ENCODE assay signal across 8 mouse cellular contexts in the genomic region with DNA sequence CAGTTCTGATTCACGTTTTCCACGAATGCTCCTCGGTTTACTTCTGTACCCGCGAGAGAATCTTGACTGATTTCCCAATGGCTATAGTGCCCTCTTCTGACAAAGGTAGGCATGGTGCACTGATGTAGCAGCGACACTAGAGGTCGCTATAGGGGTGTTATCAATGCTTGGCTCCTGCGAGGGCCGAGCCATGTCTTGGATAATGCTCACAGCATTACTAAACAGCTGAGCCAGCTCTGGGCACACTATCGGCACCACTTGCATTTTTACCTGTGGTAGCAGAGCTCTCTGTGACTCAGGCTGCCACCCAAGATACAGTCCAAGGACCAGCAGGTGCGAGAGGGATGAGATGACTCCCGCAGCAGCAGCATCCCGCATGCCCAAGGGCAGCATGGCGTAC. TPM values are rescaled to one million over a fixed set of nuclear protein-coding genes. Genes with fewer than 3 reads are reported as not detected.
DNase-seq lines count a peak whose midpoint lies in the region; ATAC-seq and TF ChIP-seq lines count a peak whose summit lies in the region.

No protein-coding gene starts in this region.

- peak; percentile 69; the same call in 1 of the 2 replicates for ATAC-seq in midbrain, embryonic 11.5 days (ENCODE audit: low FRiP score)

- no peaks in the 10 kb centered on the region; the same call in 1 of the 2 replicates for H3K4me1 ChIP-seq in midbrain, embryonic 11.5 days (ENCODE audit: control insufficient read depth, insufficient read depth, low read length)

- 16% methylated on average over 14 of the region's 14 CpGs for whole genome bisulfite sequencing in midbrain, embryonic 11.5 days

- no peaks in the 10 kb centered on the region for H3K9me3 ChIP-seq in midbrain, embryonic 11.5 days (ENCODE audit: control insufficient read depth, low read length)

- peak overlapping the region; percentile 87 for H3K27ac ChIP-seq in gastrocnemius, adult 2 months
- no peak overlapping the region for H3K27ac ChIP-seq in midbrain, embryonic 11.5 days (ENCODE audit: low read depth, low read length)

- H3K9ac ChIP-seq in midbrain, embryonic 11.5 days (ENCODE audit: low read length), result no peak overlapping the region

- intact Hi-C loops in gastrocnemius, adult 2 months (cut with DNase I), result loop anchor here (2.0 kb wide), 1 partner anchor 83 kb away; no protein-coding TSS in a partner anchor
- intact Hi-C loops in left cerebral cortex, postnatal 4 days (cut with DNase I), result no loop called here

- peak overlapping the region; percentile 30; the same call in 1 of the 2 replicates for H3K4me2 ChIP-seq in midbrain, embryonic 11.5 days

- DNase-seq in ovary, postnatal 36 days (ENCODE audit: low spot score), result peak; percentile 36
- no peak for DNase-seq in ovary, adult 18-20 months (ENCODE audit: low spot score)
- DNase-seq in cerebellum, adult 9-10 months, result peak; percentile 78
- peak; percentile 66 for DNase-seq in gastrocnemius, adult 2 months
- DNase-seq in hindlimb bud, embryonic 11.5 days (ENCODE audit: extremely low spot score, low read depth, low spot score), result peak; percentile 79
- DNase-seq in left cerebral cortex, postnatal 4 days, result peak; percentile 53
- DNase-seq in midbrain, embryonic 11.5 days (ENCODE audit: low spot score, missing footprints), result peak; percentile 95
- DNase-seq in splenic B cell, adult 2 months (ENCODE audit: low read depth, low spot score), result peak; percentile 82

- peak overlapping the region; percentile 81 for H3K4me3 ChIP-seq in gastrocnemius, adult 2 months
- no peak overlapping the region for H3K4me3 ChIP-seq in midbrain, embryonic 11.5 days (ENCODE audit: low read depth, low read length)

- H3K36me3 ChIP-seq in midbrain, embryonic 11.5 days (ENCODE audit: control insufficient read depth, insufficient read depth, low read length), result no peaks in the 10 kb centered on the region
- H3K36me3 ChIP-seq in splenic B cell, adult 2 months (ENCODE audit: control insufficient read depth, insufficient read depth, low read length, poor library complexity, severe bottlenecking), result no peaks in the 10 kb centered on the region

- TF ChIP-seq CTCF in gastrocnemius, adult 2 months (IDR thresholded peaks at IDR 0.05), result peak; percentile 99

- H3K27me3 ChIP-seq in midbrain, embryonic 11.5 days (ENCODE audit: control insufficient read depth, insufficient read depth, low read length), result peaks cover 46% of the 10 kb centered on the region
- no peaks in the 10 kb centered on the region for H3K27me3 ChIP-seq in splenic B cell, adult 2 months (ENCODE audit: control insufficient read depth, insufficient read depth, low read length, poor library complexity, severe bottlenecking)

RNA-seq across cellular contexts. Expression of gene Adcy4, which starts 2.6 kb away (rescaled TPM):
- 10 to 100 TPM in 1 of 2 experiments, 1 to 10 TPM in 1; 6.8 to 10.1 TPM for total RNA-seq in gastrocnemius, adult 2 months (2021)
- total RNA-seq in left cerebral cortex, postnatal 4 days (2021), result 1 to 10 TPM; 4.6 to 5.2 TPM
- polyA plus RNA-seq in midbrain, embryonic 11.5 days (2014; fragmentation: Nextera tagmentation; extraction: Ambion mirVana), result 4.9 and 5.8 TPM in 2 replicates

RNA-seq across cellular contexts. Expression of gene Ripk3, which starts 7.4 kb away (rescaled TPM):
- 1 to 10 TPM in 1 of 2 experiments, under 1 TPM in 1; 0.64 to 1.1 TPM for total RNA-seq in gastrocnemius, adult 2 months (2021)
- 1 to 10 TPM; 1.4 to 1.8 TPM for total RNA-seq in left cerebral cortex, postnatal 4 days (2021)
- polyA plus RNA-seq in midbrain, embryonic 11.5 days (2014; fragmentation: Nextera tagmentation; extraction: Ambion mirVana), result 4.0 and 4.5 TPM in 2 replicates

RNA-seq across cellular contexts. Expression of gene Ltb4r1, which starts 15.5 kb away (rescaled TPM):
- total RNA-seq in gastrocnemius, adult 2 months (2021), result under 1 TPM in 1 of 2 experiments, not detected in 1; 0.18 TPM
- total RNA-seq in left cerebral cortex, postnatal 4 days (2021), result 1 to 10 TPM; 1.0 to 1.4 TPM
- not detected in 2 replicates for polyA plus RNA-seq in midbrain, embryonic 11.5 days (2014; fragmentation: Nextera tagmentation; extraction: Ambion mirVana)

RNA-seq across cellular contexts. Expression of gene Ltb4r2, which starts 20.1 kb away (rescaled TPM):
- total RNA-seq in gastrocnemius, adult 2 months (2021), result not detected
- total RNA-seq in left cerebral cortex, postnatal 4 days (2021), result 1 to 10 TPM in 1 of 2 experiments, under 1 TPM in 1; 0.79 to 1.0 TPM
- 0.12 and 0.40 TPM in 2 replicates for polyA plus RNA-seq in midbrain, embryonic 11.5 days (2014; fragmentation: Nextera tagmentation; extraction: Ambion mirVana)

RNA-seq across cellular contexts. Expression of gene Cideb, which starts 23.1 kb away (rescaled TPM):
- total RNA-seq in gastrocnemius, adult 2 months (2021), result not detected
- under 1 TPM in 1 of 2 experiments, not detected in 1; 0.90 TPM for total RNA-seq in left cerebral cortex, postnatal 4 days (2021)
- polyA plus RNA-seq in midbrain, embryonic 11.5 days (2014; fragmentation: Nextera tagmentation; extraction: Ambion mirVana), result 0.18 and 0.22 TPM in 2 replicates
